Mouse (Mus musculus) testis, postnatal 14 days (tissue): ENCODE results near the gene Ppp1r3d.
A peak's percentile ranks its signal among the peaks of the same experiment; 100 is the strongest.

ENCODE experiments used
- DNase-seq: peaks from one replicate; pipeline ENCODE4 v3.0.0; 2021; ENCODE audit warnings: low spot score

Gene Ppp1r3d

GRCm38 (mm10) chr2:178414261-178415149 lies at the start of gene Ppp1r3d, which contains the start of gene Fam217b:
Gene Ppp1r3d (minus strand): TSS chr2:178414472.
Gene Fam217b (plus strand): TSS chr2:178414524.
- peak; percentile 19 for DNase-seq

GRCm38 (mm10) chr2:178460353-178460752 lies 46.1 kb upstream of the Ppp1r3d start:
- DNase-seq = no peak

DNA sequence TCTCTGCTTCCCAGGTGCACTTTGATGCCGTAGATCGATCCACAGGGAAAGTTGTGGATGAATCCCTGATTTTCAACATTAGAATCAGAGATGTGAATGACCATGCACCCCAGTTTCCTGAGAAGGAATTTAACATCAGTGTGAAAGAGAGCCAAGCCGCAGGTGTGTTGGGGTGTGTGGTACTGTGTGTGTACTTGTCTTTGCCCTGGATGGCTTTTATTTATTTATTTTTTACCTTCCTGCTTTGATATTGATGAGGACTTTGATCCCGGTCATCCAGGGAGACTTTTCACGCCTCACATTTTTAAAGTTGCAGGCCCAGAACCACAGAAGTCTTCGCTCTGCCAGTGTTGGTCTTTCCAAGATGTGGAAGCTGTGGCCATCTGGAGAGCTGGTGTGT lies 43.1 kb upstream of the Ppp1r3d start:
- no peak for DNase-seq

GRCm38 (mm10) chr2:178454664-178455516 lies 40.6 kb upstream of the Ppp1r3d start:
- DNase-seq = no peak

GRCm38 (mm10) chr2:178450961-178451360 lies 36.7 kb upstream of the Ppp1r3d start:
- no peak for DNase-seq

GRCm38 (mm10) chr2:178450236-178450635 lies 36.0 kb upstream of the Ppp1r3d start:
- no peak for DNase-seq

GRCm38 (mm10) chr2:178449386-178449785 lies 35.1 kb upstream of the Ppp1r3d start:
- DNase-seq = no peak

- DNase-seq = no peak
Observed at GRCm38 (mm10) chr2:178437311-178437710, 23.0 kb upstream of the Ppp1r3d start.

GRCm38 (mm10) chr2:178433903-178434302 lies 19.6 kb upstream of the Ppp1r3d start:
- DNase-seq = no peak

DNA sequence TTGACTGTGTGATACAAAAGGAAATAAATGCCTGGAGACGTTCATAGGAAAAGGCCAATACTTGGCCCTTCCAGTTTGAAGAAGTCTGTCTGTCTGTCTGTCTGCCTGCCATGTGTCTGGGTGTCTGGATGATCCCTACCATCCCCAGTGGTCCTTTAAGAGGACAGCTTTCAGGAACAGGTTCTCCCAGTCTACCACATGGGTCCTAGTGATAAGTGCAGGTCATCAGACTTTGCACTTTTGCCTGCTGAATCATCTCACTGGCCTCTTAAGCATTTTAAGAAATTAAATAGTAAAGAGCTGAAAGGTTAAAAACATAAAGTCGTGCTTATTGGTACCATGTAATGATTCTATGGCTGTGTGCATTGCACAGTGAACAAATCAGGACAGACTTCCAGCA lies 19.2 kb upstream of the Ppp1r3d start:
- DNase-seq = no peak

DNA sequence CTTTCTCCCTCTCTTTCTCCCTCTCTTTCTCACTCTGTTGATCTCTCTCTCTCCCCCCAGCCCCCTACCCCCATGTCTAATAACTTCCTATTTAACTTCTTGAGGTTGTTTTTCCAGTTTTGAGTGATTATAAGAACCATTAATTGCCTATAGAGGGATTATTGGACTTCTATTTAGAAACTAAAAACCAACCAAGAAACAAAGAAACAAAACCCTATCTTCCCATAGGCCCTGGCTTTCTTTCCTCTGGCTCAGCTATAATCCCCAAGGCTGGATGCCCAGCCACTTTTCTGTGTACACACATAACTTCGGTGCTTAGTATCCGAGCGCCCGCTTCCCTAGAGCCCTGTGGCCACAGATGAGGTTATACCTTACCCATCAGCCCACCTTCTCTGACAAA lies 16.0 kb upstream of the Ppp1r3d start, which contains the start of gene Cdh26:
Gene Cdh26 (plus strand): TSS at position 301 of the 400 bp plus-strand sequence.
- DNase-seq = no peak

- no peak for DNase-seq
Observed at GRCm38 (mm10) chr2:178429426-178429825, 15.2 kb upstream of the Ppp1r3d start.

- DNase-seq = no peak
Observed at GRCm38 (mm10) chr2:178428676-178429075, 14.4 kb upstream of the Ppp1r3d start.

DNA sequence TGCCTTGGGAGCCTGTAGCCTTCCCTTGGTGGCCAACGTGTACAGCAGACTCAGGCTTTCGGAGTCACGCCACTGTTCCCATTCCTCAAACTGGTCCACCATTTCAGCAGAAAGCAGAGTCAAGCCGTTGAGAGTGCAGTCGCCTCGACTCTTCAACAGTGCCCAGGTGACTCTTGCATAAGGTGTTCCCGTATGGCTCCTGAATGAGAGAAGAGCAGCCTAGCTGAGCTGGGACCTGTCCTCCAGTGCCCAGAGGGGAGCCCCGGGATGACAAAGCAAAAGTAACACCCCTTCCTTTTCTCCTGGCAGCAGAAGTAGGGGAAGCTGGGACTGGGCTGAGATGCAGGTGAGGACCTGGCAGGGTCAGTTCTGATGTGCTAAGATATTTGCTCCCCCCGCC lies 13.9 kb upstream of the Ppp1r3d start:
- DNase-seq = no peak

DNA sequence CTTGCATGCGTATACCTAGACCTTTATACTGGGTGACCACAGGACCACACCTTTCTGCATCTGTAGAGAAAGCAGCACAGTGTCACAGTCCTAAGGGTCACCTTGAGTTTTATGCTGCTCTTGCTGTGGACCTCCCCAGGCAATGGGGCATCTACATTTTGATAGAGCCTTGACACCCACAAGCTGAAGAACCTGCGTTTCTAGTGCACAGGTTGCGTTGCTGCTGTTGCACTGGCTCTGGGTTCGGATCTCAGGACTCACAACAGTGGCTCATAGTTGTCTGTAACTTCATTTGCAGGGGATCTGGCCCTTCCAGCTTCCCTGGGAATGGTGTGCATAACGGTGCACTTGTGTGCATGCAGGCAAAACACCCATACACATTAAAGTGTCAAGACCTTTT lies 12.9 kb upstream of the Ppp1r3d start:
- DNase-seq = no peak

DNA sequence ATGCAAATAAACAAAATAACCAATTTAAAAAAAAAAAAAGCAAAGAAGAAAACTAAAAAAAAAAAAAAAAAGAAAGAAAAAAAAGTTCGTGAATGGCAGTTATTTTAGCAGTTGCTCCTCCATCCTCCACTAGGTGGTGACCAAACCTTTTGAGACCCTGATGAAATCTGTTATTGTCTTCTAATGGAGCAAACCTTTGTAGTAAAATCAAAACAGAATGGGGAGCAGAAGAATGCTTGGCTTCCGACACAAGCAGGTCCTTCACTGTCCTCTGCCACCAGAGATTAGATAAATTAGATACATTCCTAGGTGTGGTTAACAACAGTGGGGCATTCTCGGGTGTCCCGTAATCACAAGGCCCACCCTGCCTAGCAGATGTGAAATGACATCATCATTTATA lies 12.0 kb upstream of the Ppp1r3d start:
- DNase-seq = no peak

- DNase-seq = no peak
Observed at GRCm38 (mm10) chr2:178423223-178423622, 9.0 kb upstream of the Ppp1r3d start.

GRCm38 (mm10) chr2:178422186-178422585 lies 7.9 kb upstream of the Ppp1r3d start:
- no peak for DNase-seq

GRCm38 (mm10) chr2:178421603-178422002 lies 7.3 kb upstream of the Ppp1r3d start:
- DNase-seq = no peak

DNA sequence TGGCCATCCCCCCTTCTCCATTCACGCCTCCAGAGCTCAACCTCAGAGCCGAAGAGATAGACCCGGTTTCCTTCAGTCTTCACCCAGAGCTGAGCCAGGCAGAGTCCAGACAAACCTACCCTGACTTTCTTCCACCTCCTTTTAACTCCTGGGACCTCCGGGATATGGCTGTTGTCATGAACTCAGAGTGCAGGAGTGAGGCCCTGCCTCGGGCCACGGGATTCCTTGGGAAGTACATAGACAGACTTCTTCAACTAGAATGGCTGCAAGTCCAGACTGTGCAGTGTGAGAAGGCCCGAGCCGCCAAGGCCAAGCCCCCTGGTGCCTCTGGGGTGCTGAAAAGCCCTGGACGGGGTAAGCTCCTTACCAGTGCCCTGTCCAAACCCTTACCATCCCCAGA lies 6.3 kb upstream of the Ppp1r3d start:
- no peak for DNase-seq

GRCm38 (mm10) chr2:178416970-178417369 lies 2.7 kb upstream of the Ppp1r3d start:
- DNase-seq = peak; percentile 3

DNA sequence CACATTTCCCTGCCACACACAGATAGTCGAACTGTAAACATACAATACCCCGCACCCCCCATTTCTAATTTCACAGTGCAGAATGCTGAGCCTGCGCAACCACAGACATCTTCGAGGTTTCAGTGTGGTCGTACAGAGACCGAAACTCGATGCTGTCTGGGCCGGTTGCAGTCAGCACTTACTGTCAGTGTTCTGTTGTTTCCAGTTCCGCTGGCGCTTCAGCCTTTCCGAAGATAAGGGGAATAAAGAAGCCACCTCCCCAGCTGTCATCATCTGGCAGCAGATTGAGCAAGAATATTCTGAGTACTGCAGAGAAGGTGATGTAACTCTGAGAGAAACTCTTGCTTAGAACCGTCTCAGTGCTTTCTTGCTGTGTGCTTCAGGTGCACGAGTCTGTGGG lies 2.2 kb upstream of the Ppp1r3d start:
- DNase-seq = peak; percentile 5

GRCm38 (mm10) chr2:178415150-178415448 lies 827 bp upstream of the Ppp1r3d start:
- DNase-seq = no peak
